Mouse (Mus musculus) 416B (cell line): ENCODE data around the gene Uhrf2.

Source experiments
- DNase-seq: peaks from one replicate; pipeline ENCODE4 v3.0.0; 2011; ENCODE audit warnings: low read depth

Uhrf2 gene

GRCm38 (mm10) chr19:30124999-30125669, 94.8 kb downstream of the Uhrf2 start:
- peak; percentile 78 for DNase-seq

GRCm38 (mm10) chr19:30125670-30126059, 95.4 kb downstream of the Uhrf2 start:
- DNase-seq, result peak; percentile 29

DNA sequence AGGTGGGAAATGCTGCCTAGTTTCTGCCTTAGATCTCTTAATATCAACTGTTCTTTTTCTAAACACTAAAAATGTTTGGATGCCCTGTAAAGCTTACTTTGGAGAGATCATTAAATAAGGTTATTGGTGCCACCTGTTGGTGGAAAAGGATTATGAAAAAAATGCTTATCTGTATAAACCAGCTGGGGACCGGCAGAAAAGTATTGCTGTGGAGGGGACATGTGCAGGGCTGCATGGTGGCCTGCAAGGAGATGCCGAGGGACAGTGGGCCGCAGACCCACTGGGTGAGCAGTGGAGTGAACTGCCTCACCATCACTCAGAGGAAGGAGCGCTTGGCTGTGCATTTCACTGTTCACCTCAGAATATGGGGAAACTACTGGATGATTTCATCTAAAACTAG, 97.9 kb downstream of the Uhrf2 start:
- DNase-seq, result peak; percentile 82

GRCm38 (mm10) chr19:30136308-30136707, 106.0 kb downstream of the Uhrf2 start:
- DNase-seq, result no peak
